Mouse (Mus musculus): Measurements from ENCODE around the gene Pign.

The Pign gene

GRCm38 (mm10) chr1:105663171-105663961 is at the start of gene Pign, which contains the start of gene Relch:
TSS of gene Pign (minus strand) at chr1:105663677.
TSS of gene Relch (plus strand) at chr1:105663861.
- DNase-seq (ENCODE audit: low spot score): peak; percentile 94

GRCm38 (mm10) chr1:105712822-105713221 is 49.3 kb upstream of the Pign start:
- no peak for DNase-seq (ENCODE audit: low spot score)

GRCm38 (mm10) chr1:105711227-105711626 is 47.8 kb upstream of the Pign start:
- DNase-seq (ENCODE audit: low spot score): no peak

- no peak for DNase-seq (ENCODE audit: low spot score)
These were observed 45.9 kb upstream of the Pign start for GRCm38 (mm10) chr1:105709415-105709814.

GRCm38 (mm10) chr1:105700984-105701530 is 37.6 kb upstream of the Pign start:
- no peak for DNase-seq (ENCODE audit: low spot score)

GRCm38 (mm10) chr1:105695581-105695980 is 32.1 kb upstream of the Pign start:
- DNase-seq (ENCODE audit: low spot score): no peak

GRCm38 (mm10) chr1:105685501-105685900 is 22.0 kb upstream of the Pign start:
- DNase-seq (ENCODE audit: low spot score): no peak

- DNase-seq (ENCODE audit: low spot score): no peak
These were observed 17.1 kb upstream of the Pign start for GRCm38 (mm10) chr1:105680587-105680986.

GRCm38 (mm10) chr1:105674763-105675162 is 11.3 kb upstream of the Pign start:
- DNase-seq (ENCODE audit: low spot score): no peak

- no peak for DNase-seq (ENCODE audit: low spot score)
These were observed 6.2 kb upstream of the Pign start for GRCm38 (mm10) chr1:105669700-105670099.

- peak; percentile 1 for DNase-seq (ENCODE audit: low spot score)
These were observed 710 bp upstream of the Pign start for GRCm38 (mm10) chr1:105663962-105664812.

- no peak for DNase-seq (ENCODE audit: low spot score)
These were observed 682 bp downstream of the Pign start for GRCm38 (mm10) chr1:105662820-105663170.

- peak; percentile 34 for DNase-seq (ENCODE audit: low spot score)
These were observed 3.5 kb downstream of the Pign start for GRCm38 (mm10) chr1:105660015-105660414.

- DNase-seq (ENCODE audit: low spot score): no peak
These were observed 9.5 kb downstream of the Pign start for GRCm38 (mm10) chr1:105653981-105654380.

- DNase-seq (ENCODE audit: low spot score): no peak
These were observed 12.8 kb downstream of the Pign start for GRCm38 (mm10) chr1:105650650-105651049.

GRCm38 (mm10) chr1:105644093-105644492 is 19.4 kb downstream of the Pign start:
- no peak for DNase-seq (ENCODE audit: low spot score)

- DNase-seq (ENCODE audit: low spot score): no peak
These were observed 33.0 kb downstream of the Pign start for GRCm38 (mm10) chr1:105630481-105630880.

- no peak for DNase-seq (ENCODE audit: low spot score)
These were observed 73.8 kb downstream of the Pign start for GRCm38 (mm10) chr1:105589673-105590072.

GRCm38 (mm10) chr1:105588697-105589096 is 74.8 kb downstream of the Pign start:
- no peak for DNase-seq (ENCODE audit: low spot score)

GRCm38 (mm10) chr1:105582800-105583199 is 80.7 kb downstream of the Pign start:
- no peak for DNase-seq (ENCODE audit: low spot score)

- DNase-seq (ENCODE audit: low spot score): no peak
These were observed 82.6 kb downstream of the Pign start for GRCm38 (mm10) chr1:105580909-105581308.

GRCm38 (mm10) chr1:105566051-105566450 is 97.4 kb downstream of the Pign start:
- DNase-seq (ENCODE audit: low spot score): no peak

GRCm38 (mm10) chr1:105564289-105564688 is 99.2 kb downstream of the Pign start:
- DNase-seq (ENCODE audit: low spot score): no peak

Measured in ovary, postnatal 14 days (tissue).